Comparison of ENCODE assay signal across 8 mouse cellular contexts in the genomic region with DNA sequence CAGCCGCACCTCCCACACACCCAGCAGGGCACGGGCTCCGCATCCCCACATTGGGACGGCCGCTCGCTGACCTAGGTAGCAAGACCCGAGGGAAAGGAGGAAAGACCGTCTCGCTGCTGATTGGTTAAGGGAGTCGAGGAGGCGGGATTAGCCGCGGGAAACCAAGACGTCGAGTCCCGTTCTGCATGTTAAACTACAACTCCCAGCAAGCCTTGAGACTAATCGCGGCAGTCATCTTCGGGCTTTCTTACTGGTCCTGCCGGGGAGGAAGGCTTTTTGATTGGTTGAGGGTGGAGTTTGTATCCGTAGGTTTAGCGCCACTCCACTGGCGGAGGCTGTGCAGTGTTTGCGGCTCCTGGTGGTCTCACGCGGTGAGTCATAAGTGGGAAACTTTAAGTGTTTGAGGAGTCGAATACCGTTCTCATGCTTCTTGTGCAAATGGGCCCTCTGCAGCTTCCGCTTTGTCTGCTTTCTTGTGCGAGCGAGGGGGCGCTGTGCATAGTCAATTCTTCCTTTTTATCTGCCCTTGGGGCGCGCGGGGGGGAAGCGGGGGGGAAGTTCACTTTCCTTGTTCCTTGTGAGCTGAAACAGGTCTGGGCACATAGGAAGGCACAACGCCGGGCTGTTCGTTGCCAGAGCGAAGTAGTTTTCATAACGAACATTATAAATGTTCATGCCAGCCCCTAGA. TPM values are rescaled to one million over a fixed set of nuclear protein-coding genes. Genes with fewer than 3 reads are reported as not detected.
DNase-seq lines count a peak whose midpoint lies in the region; ATAC-seq lines count a peak whose summit lies in the region.

A gene (minus strand): TSS at position 100 of the 688 bp plus-strand sequence.
A gene (plus strand): TSS at position 302 of the 688 bp plus-strand sequence.

- ATAC-seq in inflammation-experienced regulatory T-cells, adult 6 months = peak; percentile 98
- peak; percentile 88 for ATAC-seq in megakaryocyte-erythroid progenitor cell, adult 5-6 weeks (replicated peaks; ENCODE audit: low FRiP score, low TSS enrichment, poor library complexity, severe bottlenecking)

- intact Hi-C loops in gastrocnemius, postnatal 14 days (cut with DNase I; ENCODE audit: low total_unique reads) = loop anchor here (5.0 to 10.0 kb wide), 2 partner anchors 85 to 432 kb away; no protein-coding TSS in a partner anchor
- intact Hi-C loops in left cerebral cortex, postnatal 10 days (cut with DNase I) = loop anchor here (5.0 kb wide), 2 partner anchors 82 to 417 kb away; no protein-coding TSS in a partner anchor

- DNase-seq in adrenal gland, adult (ENCODE audit: inconsistent age in 2 of 2, low spot score in 1 of 2) = peak; percentile 97 to 99
- peak; percentile 100 for DNase-seq in embryo, embryonic 10.5 days (ENCODE audit: low spot score)
- peak; percentile 95 for DNase-seq in gastrocnemius, postnatal 14 days
- peak; percentile 96 to 98 for DNase-seq in left cerebral cortex, postnatal 10 days (ENCODE audit: extremely low spot score in 1 of 2, low spot score in 2 of 2)
- peak; percentile 97 for DNase-seq in right cerebral cortex, postnatal 25 days
- DNase-seq in urinary bladder, postnatal 4 days (ENCODE audit: low spot score in 2 of 2) = peak; percentile 94 to 96

RNA-seq across cellular contexts. Expression of the first gene that starts in this region (rescaled TPM):
- total RNA-seq in gastrocnemius, postnatal 14 days (2021) = 10 to 100 TPM; 10.1 to 10.5 TPM
- polyA plus RNA-seq in inflammation-experienced regulatory T-cells, adult 6 months (2017; shearing (Covaris generic)) = 10 to 100 TPM; 41.4 to 51.1 (median 45.4) TPM
- 10 to 100 TPM in 1 of 2 experiments, 1 to 10 TPM in 1; 9.3 to 10.3 TPM for total RNA-seq in left cerebral cortex, postnatal 10 days (2021)
- 44.1 and 53.7 TPM in 2 replicates for total RNA-seq in megakaryocyte-erythroid progenitor cell, adult 5-6 weeks (2014; fragmentation: Nextera tagmentation)
- 44.9 and 106 TPM in 2 replicates for total RNA-seq in megakaryocyte-erythroid progenitor cell, adult 5-6 weeks (2017)

RNA-seq across cellular contexts. Expression of the second gene that starts in this region (rescaled TPM):
- total RNA-seq in gastrocnemius, postnatal 14 days (2021) = 1 to 10 TPM; 2.1 to 2.4 TPM
- polyA plus RNA-seq in inflammation-experienced regulatory T-cells, adult 6 months (2017; shearing (Covaris generic)) = 10 to 100 TPM in 1 of 3 experiments, 1 to 10 TPM in 2; 3.8 to 17.7 (median 4.3) TPM
- total RNA-seq in left cerebral cortex, postnatal 10 days (2021) = 1 to 10 TPM; 1.2 to 2.0 TPM
- 47.4 and 59.5 TPM in 2 replicates for total RNA-seq in megakaryocyte-erythroid progenitor cell, adult 5-6 weeks (2014; fragmentation: Nextera tagmentation)
- 31.1 and 56.9 TPM in 2 replicates for total RNA-seq in megakaryocyte-erythroid progenitor cell, adult 5-6 weeks (2017)

Comparison
In these comparisons a context has a peak if more than half of its experiments do, and no peak if none do; other contexts are left out.
1. Peak in every context shown above with its lines: DNase-seq and ATAC-seq.
2. RNA of the second gene that starts in this region (total RNA-seq): 31.1 to 59.5 TPM in megakaryocyte-erythroid progenitor cell, adult 5-6 weeks; 2.1 to 2.4 TPM in gastrocnemius, postnatal 14 days and 1.2 to 2.0 TPM in left cerebral cortex, postnatal 10 days; every median in the first group is over 4 times any median in the second.